Mouse (Mus musculus) hindbrain, embryonic 15.5 days (tissue): ENCODE data around the gene Trp53tg5. TPM values are rescaled to one million over a fixed set of nuclear protein-coding genes. Genes with fewer than 3 reads are reported as not detected.

Experiments
- ATAC-seq: fragments of 200-750 bp; cut with Nextera tagmentation; 2 replicates; pipeline ENCODE4 v1.8.0; 2017; ENCODE audit warnings: low read depth, moderate number of reproducible peaks, moderate TSS enrichment; ENCODE audit not compliant: low FRiP score
- H3K27ac ChIP-seq: fragments of 300-500 bp; sonication (generic); replicated peaks from 2 replicates; pipeline ENCODE4 v1.5.1; 2015; ENCODE audit warnings: mild to moderate bottlenecking, inconsistent platforms
- H3K27me3 ChIP-seq: fragments of 300-500 bp; sonication (generic); 2 replicates; pipeline ENCODE4 v1.6.1; 2015; ENCODE audit warnings: control low read depth, inconsistent platforms
- H3K36me3 ChIP-seq: fragments of 300-500 bp; sonication (generic); 2 replicates; pipeline ENCODE4 v1.6.1; 2015; ENCODE audit warnings: control low read depth, inconsistent platforms
- H3K4me1 ChIP-seq: fragments of 300-500 bp; sonication (generic); replicated peaks from 2 replicates; pipeline ENCODE4 v1.6.1; 2015; ENCODE audit warnings: control low read depth, inconsistent platforms
- H3K4me2 ChIP-seq: fragments of 300-500 bp; sonication (generic); 2 replicates; pipeline ENCODE4 v1.6.1; 2015; ENCODE audit warnings: moderate library complexity, mild to moderate bottlenecking, inconsistent platforms
- H3K4me3 ChIP-seq: fragments of 300-500 bp; sonication (generic); 2 replicates; pipeline ENCODE4 v1.5.1; 2015; ENCODE audit warnings: mild to moderate bottlenecking, inconsistent platforms
- H3K9ac ChIP-seq: fragments of 300-500 bp; sonication (generic); 2 replicates; pipeline ENCODE4 v1.6.1; 2015; ENCODE audit warnings: inconsistent platforms
- H3K9me3 ChIP-seq: fragments of 300-500 bp; sonication (generic); 2 replicates; pipeline ENCODE4 v1.6.1; 2016; ENCODE audit warnings: control low read depth, inconsistent platforms
- WGBS: fragments of 180-500 bp; shearing (Covaris S2); methylation state at CpG from one replicate; pipeline ENCODE4 v1.1.7; 2015; 5-methylcytosine and 5-hydroxymethylcytosine counted together
- polyA plus RNA-seq: library from polyadenylated mRNA; unstranded; fragments of >200 nt; fragmentation: Nextera tagmentation; extraction: Ambion mirVana; gene quantifications from 2 replicates; pipeline ENCODE4 v1.2.1, GENCODE M21; 2015

Gene Trp53tg5
- polyA plus RNA-seq, 1 experiment from 2014 or later = not detected

DNA sequence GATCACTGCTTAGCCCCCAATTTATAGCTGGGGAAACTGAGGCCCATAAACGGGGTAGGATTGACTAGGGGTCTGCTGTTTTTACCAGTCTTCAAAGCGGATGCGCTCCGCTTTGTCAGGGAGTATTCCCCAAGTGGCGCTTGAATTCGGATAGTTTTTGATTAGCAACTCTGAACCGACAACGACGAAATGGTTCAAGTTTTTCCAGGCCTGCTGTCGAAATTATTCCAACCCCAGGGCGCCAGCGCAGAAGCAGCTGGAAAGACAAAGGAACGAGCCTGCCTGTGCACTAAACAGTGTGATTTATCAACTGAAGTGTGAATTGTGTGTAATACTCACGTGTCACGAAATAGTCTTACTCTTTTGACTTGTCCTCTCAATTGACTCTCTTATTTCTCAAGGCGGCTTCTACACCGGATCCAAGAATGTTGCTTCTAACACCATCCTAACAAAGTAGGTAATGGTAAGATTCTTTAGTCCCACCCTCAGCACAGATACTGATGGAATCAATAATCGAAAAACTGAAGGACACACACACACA is 30.0 kb downstream of the Trp53tg5 start, which contains the start of gene Sdc4:
Gene Sdc4 (minus strand): TSS at position 428 of the 541 bp plus-strand sequence.
- peak within 1 kb of the TSS; percentile 50 for H3K9ac ChIP-seq
- no peak within 1 kb of the TSS for H3K27ac ChIP-seq
- ATAC-seq = no peak
- H3K4me1 ChIP-seq = peaks cover 17% of the 10 kb centered on the region
- peaks cover 11% of the 10 kb centered on the region for H3K27me3 ChIP-seq
- peak within 1 kb of the TSS; percentile 53 for H3K4me3 ChIP-seq
- no peaks in the 10 kb centered on the region for H3K36me3 ChIP-seq
- H3K4me2 ChIP-seq = peak within 1 kb of the TSS; percentile 97
- WGBS = 5% methylated on average over 18 of the region's 18 CpGs
- H3K9me3 ChIP-seq = no peaks in the 10 kb centered on the region

GRCm38 (mm10) chr2:164443051-164443437 is 30.5 kb downstream of the Trp53tg5 start:
- peak overlapping the region; percentile 53 for H3K4me3 ChIP-seq
- H3K27me3 ChIP-seq = peaks cover 11% of the 10 kb centered on the region
- ATAC-seq = peak; percentile 84
- no peak overlapping the region for H3K27ac ChIP-seq
- H3K9ac ChIP-seq = peak overlapping the region; percentile 50
- H3K4me1 ChIP-seq = peaks cover 17% of the 10 kb centered on the region
- H3K9me3 ChIP-seq = no peaks in the 10 kb centered on the region
- H3K36me3 ChIP-seq = no peaks in the 10 kb centered on the region
- H3K4me2 ChIP-seq = peak overlapping the region; percentile 97
- WGBS = 0% methylated on average over 26 of the region's 26 CpGs

DNA sequence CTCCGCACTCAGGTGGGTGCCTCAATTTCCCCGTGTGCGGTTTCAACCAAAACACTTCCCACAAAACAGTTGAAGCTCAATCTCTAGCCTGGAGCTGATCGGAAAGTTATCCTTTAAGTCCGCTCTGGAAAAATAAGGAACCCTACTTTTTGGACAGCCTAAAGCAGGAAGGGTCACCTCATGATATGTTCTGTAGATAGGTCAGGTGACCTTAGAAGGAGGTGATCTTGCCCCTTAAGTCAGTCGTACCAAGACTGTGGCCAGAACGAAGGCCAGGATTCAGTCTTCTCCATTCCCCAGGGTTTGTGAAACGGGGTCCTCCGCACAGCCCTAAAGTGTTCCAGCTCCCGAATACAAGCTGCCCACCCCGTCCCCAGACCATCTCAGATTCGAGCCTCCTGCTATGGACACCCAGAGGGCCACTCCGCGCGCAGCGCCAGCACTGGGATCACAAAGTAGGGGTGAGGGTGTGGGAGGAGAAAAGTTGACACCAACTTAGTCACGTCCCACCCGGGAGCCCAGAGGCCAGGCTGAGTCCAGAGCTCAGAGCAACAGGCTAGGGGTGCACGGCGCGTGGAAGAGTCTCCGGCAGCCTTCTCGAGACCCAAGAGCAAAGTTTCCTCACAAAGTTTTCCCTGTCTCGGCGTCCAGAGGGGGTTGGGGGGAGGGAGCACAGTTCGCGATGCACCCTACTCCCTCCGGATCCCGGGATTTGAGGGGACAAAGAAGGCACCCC is 31.0 kb downstream of the Trp53tg5 start:
- no peak; the same call in 1 of the 2 replicates for ATAC-seq
- WGBS = 2% methylated on average over 29 of the region's 29 CpGs

GRCm38 (mm10) chr2:164441731-164442130 is 31.8 kb downstream of the Trp53tg5 start:
- H3K9me3 ChIP-seq = no peaks in the 10 kb centered on the region
- H3K27ac ChIP-seq = no peak overlapping the region
- no peaks in the 10 kb centered on the region for H3K36me3 ChIP-seq
- H3K4me1 ChIP-seq = peaks cover 17% of the 10 kb centered on the region
- H3K4me2 ChIP-seq = peak overlapping the region; percentile 97
- no peak overlapping the region for H3K9ac ChIP-seq
- 0 out of 2 replicates have a peak overlapping the region, but pooled peaks have one; percentile 53 for H3K4me3 ChIP-seq
- H3K27me3 ChIP-seq = peaks cover 11% of the 10 kb centered on the region
- ATAC-seq = no peak
- 25% methylated on average over 7 of the region's 7 CpGs for WGBS

More for the DNA sequence above, 31.0 kb downstream of the Trp53tg5 start:
- peaks cover 11% of the 10 kb centered on the region for H3K27me3 ChIP-seq
- H3K4me3 ChIP-seq = peak overlapping the region; percentile 53
- peaks cover 17% of the 10 kb centered on the region for H3K4me1 ChIP-seq
- no peaks in the 10 kb centered on the region for H3K9me3 ChIP-seq
- H3K9ac ChIP-seq = peak overlapping the region; percentile 50
- H3K36me3 ChIP-seq = no peaks in the 10 kb centered on the region
- H3K4me2 ChIP-seq = peak overlapping the region; percentile 97
- no peak overlapping the region for H3K27ac ChIP-seq

DNA sequence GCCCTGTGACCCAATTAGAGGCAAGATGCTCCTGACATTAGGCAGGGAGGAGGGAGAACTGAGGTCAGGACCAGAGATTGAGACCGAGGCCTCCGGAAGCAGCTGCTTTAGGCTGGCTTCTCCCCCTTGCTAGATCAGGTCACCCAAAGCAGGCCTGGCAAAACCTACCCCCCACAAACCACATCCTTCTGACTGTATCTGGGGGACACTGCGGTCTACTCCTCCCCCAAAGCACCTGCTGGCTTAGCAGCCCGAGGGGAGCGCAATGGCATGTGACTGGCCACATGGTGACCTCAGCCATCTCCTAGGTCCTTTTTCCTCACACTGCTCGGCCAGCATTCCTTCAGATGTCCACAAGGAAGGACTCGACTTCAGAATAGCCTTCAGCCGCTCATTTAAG is 32.4 kb downstream of the Trp53tg5 start:
- ATAC-seq = no peak
- Histone ChIP-seq H3K27me3 (peaks cover 11% of the 10 kb centered on the region), H3K4me1 (peaks cover 17% of the 10 kb centered on the region), H3K4me2 (peak overlapping the region; percentile 22; the same call in 1 of the 2 replicates), H3K9ac (no peak overlapping the region), H3K9me3 (no peaks in the 10 kb centered on the region), H3K27ac (no peak overlapping the region), H3K4me3 (0 out of 2 replicates have a peak overlapping the region, but pooled peaks have one; percentile 0), H3K36me3 (no peaks in the 10 kb centered on the region)
- WGBS = 33% methylated on average over 8 of the region's 8 CpGs

DNA sequence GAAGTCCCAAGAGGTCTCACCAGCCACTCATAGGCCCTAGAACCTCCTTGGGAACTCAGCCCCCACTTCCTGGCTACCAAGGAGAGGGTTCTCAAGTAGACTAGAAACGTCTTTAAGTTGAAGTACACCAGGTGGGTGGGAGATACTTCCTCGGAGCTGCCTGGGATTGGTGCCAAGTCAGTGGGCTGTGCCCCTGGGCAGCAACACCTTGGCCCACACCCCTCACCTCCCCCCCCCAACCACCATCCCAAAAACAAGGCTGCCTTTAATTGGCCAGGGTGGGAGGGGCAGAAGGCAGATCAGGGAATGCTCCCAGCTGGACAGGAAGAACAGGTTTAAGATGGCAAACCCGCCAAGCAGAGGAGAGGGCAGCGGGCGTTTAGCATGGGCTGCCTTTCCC is 33.2 kb downstream of the Trp53tg5 start:
- Histone ChIP-seq H3K36me3 (no peaks in the 10 kb centered on the region), H3K4me1 (peaks cover 17% of the 10 kb centered on the region), H3K27me3 (peaks cover 11% of the 10 kb centered on the region), H3K4me3 (no peak overlapping the region), H3K9me3 (no peaks in the 10 kb centered on the region), H3K4me2 (no peak overlapping the region), H3K9ac (no peak overlapping the region), H3K27ac (no peak overlapping the region)
- ATAC-seq = no peak
- 84% methylated on average over 5 of the region's 5 CpGs for WGBS

DNA sequence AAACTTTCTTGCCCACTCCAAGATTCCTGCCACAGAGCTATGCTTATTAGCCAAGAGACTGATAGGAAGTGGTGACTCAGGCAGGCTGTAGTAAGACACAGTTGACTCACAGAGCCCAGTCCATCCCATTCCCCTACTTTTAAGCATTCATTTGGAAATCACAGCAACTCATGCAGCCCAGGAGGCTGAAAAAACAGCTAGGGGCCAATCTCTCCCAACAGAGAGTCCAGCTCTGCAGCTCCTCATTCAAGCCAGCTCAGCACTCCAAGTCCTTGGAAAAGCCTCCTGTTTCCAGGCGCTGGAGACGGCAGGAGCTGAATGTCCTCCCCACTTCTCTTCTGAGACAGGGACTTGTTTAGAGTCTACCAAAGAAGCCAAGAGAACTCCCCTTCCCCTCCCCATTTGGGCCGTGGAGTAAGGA is 34.5 kb downstream of the Trp53tg5 start:
- Histone ChIP-seq H3K4me3 (no peak overlapping the region), H3K4me2 (no peak overlapping the region), H3K36me3 (no peaks in the 10 kb centered on the region), H3K9ac (no peak overlapping the region), H3K4me1 (peaks cover 17% of the 10 kb centered on the region), H3K27ac (no peak overlapping the region), H3K27me3 (peaks cover 11% of the 10 kb centered on the region), H3K9me3 (no peaks in the 10 kb centered on the region)
- 74% methylated on average over 3 of the region's 3 CpGs for WGBS
- ATAC-seq = no peak

DNA sequence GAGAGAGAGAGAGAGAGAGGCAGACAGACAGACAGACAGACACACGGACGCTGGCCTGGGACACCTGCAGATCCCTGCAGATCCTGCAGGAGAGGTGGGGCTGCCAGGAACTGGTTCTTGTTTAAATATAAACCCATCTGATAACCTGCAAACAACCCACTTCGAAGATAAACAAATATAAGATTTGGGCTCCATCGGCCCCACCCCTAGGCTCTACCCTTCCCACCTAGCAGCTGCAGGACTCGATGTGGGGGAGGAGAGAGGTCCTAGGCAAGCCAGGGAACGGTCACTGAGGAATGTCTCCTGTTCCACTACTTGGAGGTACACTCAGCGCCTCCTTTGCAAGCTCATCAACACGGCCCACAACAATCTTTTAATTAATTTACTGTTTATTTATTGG is 35.3 kb downstream of the Trp53tg5 start:
- Histone ChIP-seq H3K4me2 (no peak overlapping the region), H3K27me3 (peaks cover 11% of the 10 kb centered on the region), H3K9ac (no peak overlapping the region), H3K4me3 (no peak overlapping the region), H3K4me1 (peaks cover 13% of the 10 kb centered on the region), H3K27ac (no peak overlapping the region), H3K36me3 (no peaks in the 10 kb centered on the region), H3K9me3 (no peaks in the 10 kb centered on the region)
- ATAC-seq = no peak
- 77% methylated on average over 8 of the region's 8 CpGs for WGBS

DNA sequence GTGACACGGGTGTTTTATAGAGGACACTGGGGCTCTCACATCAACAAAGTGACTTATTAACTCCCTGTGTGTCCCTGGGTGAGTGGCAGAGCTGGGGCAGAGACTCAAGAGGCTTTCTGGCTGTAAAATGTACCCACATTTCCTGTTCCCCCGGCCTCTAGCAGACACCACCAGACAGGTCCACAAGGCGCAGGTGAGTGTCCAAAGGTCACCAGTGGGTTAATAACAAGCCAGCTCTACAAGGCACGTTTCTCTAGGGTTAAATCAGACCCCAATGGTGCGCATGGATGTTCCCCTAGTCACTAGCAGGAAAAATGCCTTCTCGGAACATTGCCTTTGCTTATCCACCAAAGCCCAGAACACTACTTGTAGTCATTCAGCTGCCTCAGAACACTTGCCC is 35.8 kb downstream of the Trp53tg5 start:
- peaks cover 11% of the 10 kb centered on the region for H3K27me3 ChIP-seq
- no peak overlapping the region for H3K27ac ChIP-seq
- 79% methylated on average over 6 of the region's 6 CpGs for WGBS
- H3K9me3 ChIP-seq = no peaks in the 10 kb centered on the region
- H3K36me3 ChIP-seq = no peaks in the 10 kb centered on the region
- peaks cover 7% of the 10 kb centered on the region for H3K4me1 ChIP-seq
- no peak for ATAC-seq
- no peak overlapping the region for H3K4me3 ChIP-seq
- H3K9ac ChIP-seq = no peak overlapping the region
- no peak overlapping the region for H3K4me2 ChIP-seq

DNA sequence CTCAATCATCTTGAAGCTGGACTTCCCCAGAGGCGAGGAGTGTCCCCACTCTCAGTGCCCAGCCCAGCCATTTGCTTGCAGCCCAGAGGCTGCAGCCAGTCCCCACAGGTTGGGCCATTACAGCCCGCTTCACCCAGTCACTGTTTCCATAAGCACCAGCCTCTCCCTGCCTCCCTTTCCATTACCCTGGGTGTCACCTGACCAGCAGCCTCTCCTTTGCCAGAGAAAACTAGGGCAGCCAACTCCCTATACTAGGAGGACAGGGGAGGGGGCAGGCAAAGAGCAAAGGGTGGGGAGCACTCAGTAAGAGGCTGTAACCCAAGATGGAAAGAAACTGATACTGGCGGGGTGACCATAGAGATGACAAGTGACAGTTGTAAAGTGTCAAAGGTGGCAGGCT is 36.6 kb downstream of the Trp53tg5 start:
- no peaks in the 10 kb centered on the region for H3K36me3 ChIP-seq
- ATAC-seq = no peak
- no peak overlapping the region for H3K4me2 ChIP-seq
- no peak overlapping the region for H3K4me3 ChIP-seq
- H3K9me3 ChIP-seq = no peaks in the 10 kb centered on the region
- no peaks in the 10 kb centered on the region; the same call in 1 of the 2 replicates for H3K4me1 ChIP-seq
- H3K27me3 ChIP-seq = peaks cover 11% of the 10 kb centered on the region
- no peak overlapping the region for H3K9ac ChIP-seq
- WGBS = 73% methylated on average over 3 of the region's 3 CpGs
- no peak overlapping the region for H3K27ac ChIP-seq

- WGBS = 27% methylated on average over 8 of the region's 8 CpGs
Observed at GRCm38 (mm10) chr2:164436215-164436913, 37.2 kb downstream of the Trp53tg5 start.

More at GRCm38 (mm10) chr2:164436215-164436913, 37.2 kb downstream of the Trp53tg5 start:
- no peak for ATAC-seq
- H3K4me1 ChIP-seq = no peaks in the 10 kb centered on the region
- no peak overlapping the region for H3K27ac ChIP-seq
- H3K27me3 ChIP-seq = peaks cover 6% of the 10 kb centered on the region
- H3K9me3 ChIP-seq = no peaks in the 10 kb centered on the region
- no peaks in the 10 kb centered on the region for H3K36me3 ChIP-seq
- H3K4me2 ChIP-seq = no peak overlapping the region
- H3K9ac ChIP-seq = no peak overlapping the region
- no peak overlapping the region for H3K4me3 ChIP-seq
